Mouse (Mus musculus) bone marrow, adult 2 months (tissue): ENCODE measurements around the gene Ccdc38.

Experiments used
- CTCF ChIP-seq: fragments of 200-500 bp; IDR thresholded peaks from 2 replicates; pipeline ENCODE4 v1.5.1; 2011; ENCODE audit warnings: low read length, control low read depth; ENCODE audit not compliant: control insufficient read depth, insufficient read depth
- POLR2A ChIP-seq: fragments of 200-500 bp; IDR thresholded peaks from 2 replicates; pipeline ENCODE4 v1.6.1; 2011; ENCODE audit warnings: low read depth, mild to moderate bottlenecking, control low read depth, low read length, borderline replicate concordance; ENCODE audit not compliant: control insufficient read depth

- TF ChIP-seq POLR2A: no peak
- TF ChIP-seq CTCF: no peak
Observed at GRCm38 (mm10) chr10:93542356-93542755, 1.9 kb downstream of the Ccdc38 start.
